Mouse (Mus musculus) lung, embryonic 16.5 days (tissue): ENCODE data around the gene Unc13c. TPM values are rescaled to one million over a fixed set of nuclear protein-coding genes. Genes with fewer than 3 reads are reported as not detected.

Experiments used
- ATAC-seq: fragments of 200-750 bp; cut with Nextera tagmentation; 2 replicates; pipeline ENCODE4 v1.8.0; 2017; ENCODE audit warnings: low read depth, mild to moderate bottlenecking, moderate library complexity
- H3K27ac ChIP-seq: fragments of 300-500 bp; sonication (generic); 2 replicates; pipeline ENCODE4 v1.5.1; 2014; ENCODE audit warnings: mild to moderate bottlenecking, control low read depth, low read length
- H3K27me3 ChIP-seq: fragments of 300-500 bp; sonication (generic); 2 replicates; pipeline ENCODE4 v1.6.1; 2014; ENCODE audit warnings: low read depth, low read length, mixed read lengths; ENCODE audit not compliant: control insufficient read depth, insufficient read depth
- H3K36me3 ChIP-seq: fragments of 300-500 bp; sonication (generic); 2 replicates; pipeline ENCODE4 v1.6.1; 2014; ENCODE audit warnings: low read length; ENCODE audit not compliant: control insufficient read depth, insufficient read depth
- H3K4me1 ChIP-seq: fragments of 300-500 bp; sonication (generic); replicated peaks from 2 replicates; pipeline ENCODE4 v1.6.1; 2014; ENCODE audit warnings: low read length, mixed read lengths; ENCODE audit not compliant: control insufficient read depth, insufficient read depth
- H3K4me2 ChIP-seq: fragments of 300-500 bp; sonication (generic); 2 replicates; pipeline ENCODE4 v1.6.1; 2014; ENCODE audit warnings: low read depth, low read length, control low read depth
- H3K4me3 ChIP-seq: fragments of 300-500 bp; sonication (generic); 2 replicates; pipeline ENCODE4 v1.5.1; 2014; ENCODE audit warnings: mild to moderate bottlenecking, low read length, control low read depth
- H3K9ac ChIP-seq: fragments of 300-500 bp; sonication (generic); 2 replicates; pipeline ENCODE4 v1.6.1; 2014; ENCODE audit warnings: low read length, control low read depth
- H3K9me3 ChIP-seq: fragments of 300-500 bp; sonication (generic); 2 replicates; pipeline ENCODE4 v1.6.1; 2016; ENCODE audit warnings: low read length; ENCODE audit not compliant: control insufficient read depth
- WGBS: fragments of 180-500 bp; shearing (Covaris S2); extraction: QIAGEN DNeasy Blood & Tissue Kit; methylation state at CpG from one replicate; pipeline ENCODE4 v1.1.7; 2014; 5-methylcytosine and 5-hydroxymethylcytosine counted together
- polyA plus RNA-seq: library from polyadenylated mRNA; unstranded; fragments of >200 nt; fragmentation: Nextera tagmentation; extraction: Ambion mirVana; gene quantifications from 2 replicates; pipeline ENCODE4 v1.2.1, GENCODE M21; 2015

Gene Unc13c
- 0.18 and 0.21 TPM in 2 replicates for polyA plus RNA-seq

GRCm38 (mm10) chr9:73968641-73969121, at the start of gene Unc13c:
Unc13c (minus strand) TSS chr9:73968966.
- no peak for ATAC-seq
- Histone ChIP-seq H3K27me3 (peaks cover 3% of the 10 kb centered on the region; the same call in 1 of the 2 replicates), H3K4me3 (peak within 1 kb of the TSS; percentile 35), H3K9me3 (no peaks in the 10 kb centered on the region), H3K36me3 (no peaks in the 10 kb centered on the region), H3K27ac (no peak within 1 kb of the TSS), H3K9ac (no peak within 1 kb of the TSS; the same call in 1 of the 2 replicates), H3K4me2 (peak within 1 kb of the TSS; percentile 46), H3K4me1 (peaks cover 10% of the 10 kb centered on the region; the same call in 1 of the 2 replicates)
- WGBS = 1% methylated on average over 17 of the region's 17 CpGs

- no peaks in the 10 kb centered on the region for H3K36me3 ChIP-seq
- no peaks in the 10 kb centered on the region for H3K4me1 ChIP-seq
- WGBS = 57% methylated on average over 7 of the region's 7 CpGs
- H3K27me3 ChIP-seq = no peaks in the 10 kb centered on the region; the same call in 1 of the 2 replicates
- no peak overlapping the region for H3K4me2 ChIP-seq
- no peak for ATAC-seq
- H3K27ac ChIP-seq = no peak overlapping the region
- no peaks in the 10 kb centered on the region for H3K9me3 ChIP-seq
- H3K4me3 ChIP-seq = no peak overlapping the region
- no peak overlapping the region for H3K9ac ChIP-seq
Observed at GRCm38 (mm10) chr9:74007976-74008686, 39.4 kb upstream of the Unc13c start.

GRCm38 (mm10) chr9:74002388-74002990, 33.7 kb upstream of the Unc13c start:
- Histone ChIP-seq H3K9me3 (no peaks in the 10 kb centered on the region), H3K27ac (no peak overlapping the region), H3K27me3 (no peaks in the 10 kb centered on the region), H3K4me2 (no peak overlapping the region), H3K36me3 (no peaks in the 10 kb centered on the region), H3K4me1 (no peaks in the 10 kb centered on the region), H3K4me3 (no peak overlapping the region), H3K9ac (no peak overlapping the region)
- no peak for ATAC-seq
- 31% methylated on average over 6 of the region's 6 CpGs for WGBS

GRCm38 (mm10) chr9:73988096-73988495, 19.3 kb upstream of the Unc13c start:
- no peak overlapping the region for H3K27ac ChIP-seq
- H3K4me2 ChIP-seq = no peak overlapping the region
- no peak for ATAC-seq
- H3K9ac ChIP-seq = no peak overlapping the region
- no peak overlapping the region for H3K4me3 ChIP-seq
- no peaks in the 10 kb centered on the region for H3K36me3 ChIP-seq
- H3K9me3 ChIP-seq = peaks cover 4% of the 10 kb centered on the region; the same call in 1 of the 2 replicates
- H3K27me3 ChIP-seq = no peaks in the 10 kb centered on the region
- no peaks in the 10 kb centered on the region for H3K4me1 ChIP-seq

- Histone ChIP-seq H3K4me1 (no peaks in the 10 kb centered on the region), H3K9me3 (peaks cover 4% of the 10 kb centered on the region; the same call in 1 of the 2 replicates), H3K4me2 (no peak overlapping the region), H3K9ac (no peak overlapping the region), H3K27ac (no peak overlapping the region), H3K36me3 (no peaks in the 10 kb centered on the region), H3K4me3 (no peak overlapping the region), H3K27me3 (no peaks in the 10 kb centered on the region)
- 44% methylated on average over 2 of the region's 2 CpGs for WGBS
- no peak for ATAC-seq
Observed at GRCm38 (mm10) chr9:73987236-73987635, 18.5 kb upstream of the Unc13c start.

- Histone ChIP-seq H3K27ac (no peak overlapping the region), H3K36me3 (no peaks in the 10 kb centered on the region), H3K4me2 (no peak overlapping the region), H3K27me3 (no peaks in the 10 kb centered on the region), H3K9ac (no peak overlapping the region), H3K4me3 (no peak overlapping the region), H3K4me1 (no peaks in the 10 kb centered on the region), H3K9me3 (no peaks in the 10 kb centered on the region)
- WGBS = 10% methylated on average over 6 of the region's 6 CpGs
- ATAC-seq = no peak
Observed at GRCm38 (mm10) chr9:73982597-73983344, 14.0 kb upstream of the Unc13c start.

- no peak overlapping the region for H3K9ac ChIP-seq
- no peaks in the 10 kb centered on the region for H3K36me3 ChIP-seq
- H3K4me2 ChIP-seq = no peak overlapping the region
- H3K27me3 ChIP-seq = peaks cover 3% of the 10 kb centered on the region; the same call in 1 of the 2 replicates
- no peaks in the 10 kb centered on the region for H3K9me3 ChIP-seq
- 51% methylated on average over 8 of the region's 8 CpGs for WGBS
- no peak overlapping the region for H3K27ac ChIP-seq
- peaks cover 4% of the 10 kb centered on the region; the same call in 1 of the 2 replicates for H3K4me1 ChIP-seq
- H3K4me3 ChIP-seq = no peak overlapping the region
- no peak for ATAC-seq
Observed at GRCm38 (mm10) chr9:73972327-73972988, 3.7 kb upstream of the Unc13c start.

GRCm38 (mm10) chr9:73970717-73971116, 2.0 kb upstream of the Unc13c start:
- H3K9ac ChIP-seq = no peak overlapping the region
- H3K4me2 ChIP-seq = no peak overlapping the region
- H3K9me3 ChIP-seq = no peaks in the 10 kb centered on the region
- no peak overlapping the region for H3K4me3 ChIP-seq
- H3K36me3 ChIP-seq = no peaks in the 10 kb centered on the region
- WGBS = 53% methylated on average over 9 of the region's 9 CpGs
- H3K27ac ChIP-seq = no peak overlapping the region
- H3K4me1 ChIP-seq = peaks cover 4% of the 10 kb centered on the region; the same call in 1 of the 2 replicates
- ATAC-seq = no peak
- H3K27me3 ChIP-seq = peaks cover 3% of the 10 kb centered on the region; the same call in 1 of the 2 replicates
